Mouse (Mus musculus) bone marrow, adult 2 months (tissue): ENCODE measurements around the gene Magi2. TPM values are rescaled to one million over a fixed set of nuclear protein-coding genes. Genes with fewer than 3 reads are reported as not detected.

Experiments used
- H3K27ac ChIP-seq: fragments of 200-500 bp; 2 replicates; pipeline ENCODE4 v1.5.1; 2012; ENCODE audit warnings: low read depth, mild to moderate bottlenecking, control low read depth, inconsistent platforms, low read length; ENCODE audit not compliant: control insufficient read depth, poor library complexity, insufficient read depth
- H3K4me1 ChIP-seq: fragments of 200-500 bp; 2 replicates; pipeline ENCODE4 v1.6.1; 2011; ENCODE audit warnings: low read length; ENCODE audit not compliant: control insufficient read depth, insufficient read depth
- H3K4me3 ChIP-seq: fragments of 200-500 bp; replicated peaks from 2 replicates; pipeline ENCODE3; 2011; ENCODE audit warnings: mild to moderate bottlenecking, low read depth, low read length, control low read depth; ENCODE audit not compliant: control insufficient read depth
- CTCF ChIP-seq: fragments of 200-500 bp; IDR thresholded peaks from 2 replicates; pipeline ENCODE4 v1.5.1; 2011; ENCODE audit warnings: low read length, control low read depth; ENCODE audit not compliant: control insufficient read depth, insufficient read depth
- POLR2A ChIP-seq: fragments of 200-500 bp; IDR thresholded peaks from 2 replicates; pipeline ENCODE4 v1.6.1; 2011; ENCODE audit warnings: low read depth, mild to moderate bottlenecking, control low read depth, low read length, borderline replicate concordance; ENCODE audit not compliant: control insufficient read depth
- WGBS: fragments of 180-500 bp; shearing (Covaris S2); methylation state at CpG from one replicate; pipeline ENCODE4 v1.1.7; 2018; 5-methylcytosine and 5-hydroxymethylcytosine counted together
- polyA plus RNA-seq: library from polyadenylated mRNA; stranded (reverse); fragments of >200 nt; gene quantifications from 2 replicates; pipeline ENCODE4 v1.2.4, GENCODE M21; 2011; ENCODE audit warnings: low replicate concordance; ENCODE audit not compliant: missing spikeins, insufficient read depth, insufficient read length

The Magi2 gene
- polyA plus RNA-seq, 1 experiment = 0.47 TPM

- WGBS = 59% methylated on average over 2 of the region's 2 CpGs
- no peak for TF ChIP-seq CTCF
- H3K4me3 ChIP-seq = no peak overlapping the region
- no peaks in the 10 kb centered on the region for H3K4me1 ChIP-seq
- no peak overlapping the region for H3K27ac ChIP-seq
Observed at GRCm38 (mm10) chr5:19825943-19826342, 599.1 kb downstream of the Magi2 start.

- WGBS = 74% methylated on average over 2 of the region's 2 CpGs
- no peak overlapping the region for H3K27ac ChIP-seq
- TF ChIP-seq CTCF (no peak), POLR2A (no peak)
- H3K4me3 ChIP-seq = no peak overlapping the region
- no peaks in the 10 kb centered on the region for H3K4me1 ChIP-seq
Observed at GRCm38 (mm10) chr5:19829341-19829740, 602.5 kb downstream of the Magi2 start.

- no peaks in the 10 kb centered on the region for H3K4me1 ChIP-seq
- no peak overlapping the region for H3K4me3 ChIP-seq
- no peak for TF ChIP-seq CTCF
- TF ChIP-seq POLR2A = no peak
- no peak overlapping the region for H3K27ac ChIP-seq
- 5% methylated on average over 2 of the region's 2 CpGs for WGBS
Observed at GRCm38 (mm10) chr5:19862854-19863253, 636.0 kb downstream of the Magi2 start.

GRCm38 (mm10) chr5:19870406-19870805, 643.6 kb downstream of the Magi2 start:
- 82% methylated on average over 4 of the region's 4 CpGs for WGBS

GRCm38 (mm10) chr5:19891693-19892092, 664.9 kb downstream of the Magi2 start:
- TF ChIP-seq POLR2A (no peak), CTCF (no peak)
- Histone ChIP-seq H3K4me3 (no peak overlapping the region), H3K4me1 (no peaks in the 10 kb centered on the region), H3K27ac (no peak overlapping the region)
- 27% methylated on average over 3 of the region's 3 CpGs for WGBS

More at GRCm38 (mm10) chr5:19870406-19870805, 643.6 kb downstream of the Magi2 start:
- H3K4me3 ChIP-seq = no peak overlapping the region
- H3K27ac ChIP-seq = no peak overlapping the region
- H3K4me1 ChIP-seq = no peaks in the 10 kb centered on the region
- TF ChIP-seq POLR2A = no peak
- no peak for TF ChIP-seq CTCF

GRCm38 (mm10) chr5:19895893-19896292, 669.1 kb downstream of the Magi2 start:
- 17% methylated on average over 6 of the region's 6 CpGs for WGBS
- no peak for TF ChIP-seq CTCF
- TF ChIP-seq POLR2A = no peak
- no peaks in the 10 kb centered on the region for H3K4me1 ChIP-seq
- H3K4me3 ChIP-seq = no peak overlapping the region
- no peak overlapping the region for H3K27ac ChIP-seq

GRCm38 (mm10) chr5:19901625-19902024, 674.8 kb downstream of the Magi2 start:
- Histone ChIP-seq H3K27ac (no peak overlapping the region), H3K4me3 (no peak overlapping the region), H3K4me1 (no peaks in the 10 kb centered on the region)
- 53% methylated on average over 8 of the region's 8 CpGs for WGBS
- TF ChIP-seq POLR2A (no peak), CTCF (no peak)

GRCm38 (mm10) chr5:19906636-19907035, 679.8 kb downstream of the Magi2 start:
- no peak for TF ChIP-seq POLR2A
- no peak for TF ChIP-seq CTCF
- H3K4me3 ChIP-seq = no peak overlapping the region
- no peak overlapping the region for H3K27ac ChIP-seq
- H3K4me1 ChIP-seq = no peaks in the 10 kb centered on the region; the same call in 1 of the 2 replicates
- WGBS = 81% methylated on average over 4 of the region's 4 CpGs

GRCm38 (mm10) chr5:19907381-19907982, 680.6 kb downstream of the Magi2 start:
- no peaks in the 10 kb centered on the region; the same call in 1 of the 2 replicates for H3K4me1 ChIP-seq
- 24% methylated on average over 12 of the region's 12 CpGs for WGBS
- H3K27ac ChIP-seq = no peak overlapping the region
- no peak overlapping the region for H3K4me3 ChIP-seq
- no peak for TF ChIP-seq POLR2A
- TF ChIP-seq CTCF = no peak
